Mouse (Mus musculus) lung, embryonic 14.5 days (tissue): ENCODE measurements around the gene Cd63. TPM values are rescaled to one million over a fixed set of nuclear protein-coding genes. Genes with fewer than 3 reads are reported as not detected.

Source experiments
- ATAC-seq: fragments of 200-750 bp; cut with Nextera tagmentation; 2 replicates; pipeline ENCODE4 v1.8.0; 2017; ENCODE audit warnings: mild to moderate bottlenecking, moderate TSS enrichment, moderate library complexity; ENCODE audit not compliant: insufficient read depth
- DNase-seq: peaks from one replicate; pipeline ENCODE4 v3.0.0-alpha.2; 2015
- H3K27ac ChIP-seq: fragments of 300-500 bp; sonication (generic); 2 replicates; pipeline ENCODE4 v1.5.1; 2014; ENCODE audit warnings: low read depth, mild to moderate bottlenecking, moderate library complexity
- H3K27me3 ChIP-seq: fragments of 300-500 bp; sonication (generic); 2 replicates; pipeline ENCODE4 v1.6.1; 2014; ENCODE audit warnings: low read length, control low read depth; ENCODE audit not compliant: insufficient read depth
- H3K36me3 ChIP-seq: fragments of 300-500 bp; sonication (generic); 2 replicates; pipeline ENCODE4 v1.6.1; 2014; ENCODE audit warnings: control low read depth; ENCODE audit not compliant: insufficient read depth
- H3K4me1 ChIP-seq: fragments of 300-500 bp; sonication (generic); 2 replicates; pipeline ENCODE4 v1.6.1; 2014; ENCODE audit warnings: antibody characterized with exemption, control low read depth; ENCODE audit not compliant: insufficient read depth
- H3K4me2 ChIP-seq: fragments of 300-500 bp; sonication (generic); 2 replicates; pipeline ENCODE4 v1.6.1; 2014; ENCODE audit warnings: mild to moderate bottlenecking
- H3K4me3 ChIP-seq: fragments of 300-500 bp; sonication (generic); 2 replicates; pipeline ENCODE4 v1.5.1; 2014; ENCODE audit warnings: low read depth, low read length
- H3K9ac ChIP-seq: fragments of 300-500 bp; sonication (generic); 2 replicates; pipeline ENCODE4 v1.6.1; 2014
- H3K9me3 ChIP-seq: fragments of 300-500 bp; sonication (generic); 2 replicates; pipeline ENCODE4 v1.6.1; 2016; ENCODE audit warnings: low read depth, low read length, control low read depth
- CTCF ChIP-seq: IDR thresholded peaks from 2 replicates; pipeline ENCODE4 v1.5.1; 2016; ENCODE audit warnings: antibody characterized with exemption, low read depth
- WGBS: fragments of 180-500 bp; shearing (Covaris S2); extraction: QIAGEN DNeasy Blood & Tissue Kit; methylation state at CpG from one replicate; pipeline ENCODE4 v1.1.7; 2014; 5-methylcytosine and 5-hydroxymethylcytosine counted together
- polyA plus RNA-seq: library from polyadenylated mRNA; unstranded; fragments of >200 nt; fragmentation: Nextera tagmentation; extraction: Ambion mirVana; gene quantifications from 2 replicates; pipeline ENCODE4 v1.2.1, GENCODE M21; 2014

Cd63 gene
- polyA plus RNA-seq, 1 experiment from 2014 or later: 459 TPM

DNA sequence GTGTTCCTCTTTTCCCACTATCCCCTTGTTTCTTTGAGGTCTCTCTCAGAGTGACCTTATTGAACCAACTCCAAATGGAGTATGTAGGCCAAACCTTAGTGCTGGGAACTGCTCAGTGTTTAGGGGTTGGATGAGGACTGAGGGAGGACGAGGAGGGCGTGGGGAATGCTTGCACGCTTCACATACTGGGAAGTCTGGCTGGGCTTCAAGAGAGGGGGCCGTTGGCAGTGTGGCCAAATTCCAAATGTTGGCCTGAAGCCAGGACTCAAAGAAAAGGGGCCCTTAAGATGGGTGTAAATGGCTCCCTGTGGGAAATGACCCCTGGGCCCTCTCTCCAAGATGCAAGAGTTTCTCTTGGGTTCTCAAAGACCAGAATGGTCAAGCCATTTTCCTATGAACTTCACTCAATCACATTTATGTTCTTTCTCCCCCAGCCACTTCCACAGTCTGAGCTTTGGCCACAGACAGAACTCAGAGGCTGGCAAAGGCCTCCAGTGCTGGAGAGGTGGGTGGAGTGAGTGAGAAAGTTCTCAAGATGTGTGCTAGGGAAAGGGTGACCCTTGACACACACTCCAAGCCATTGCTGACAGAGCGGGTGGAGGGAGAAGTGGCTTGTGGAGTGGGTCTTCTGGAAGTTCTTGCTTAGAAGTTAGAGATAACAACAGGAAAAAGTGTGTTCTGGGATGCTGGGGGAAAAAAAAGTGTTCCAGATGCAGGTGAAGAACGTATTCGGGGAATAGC is 29.0 kb downstream of the Cd63 start:
- Histone ChIP-seq H3K9me3 (no peaks in the 10 kb centered on the region), H3K4me1 (no peaks in the 10 kb centered on the region), H3K36me3 (no peaks in the 10 kb centered on the region), H3K9ac (no peak overlapping the region), H3K4me2 (no peak overlapping the region), H3K27ac (no peak overlapping the region), H3K4me3 (no peak overlapping the region), H3K27me3 (peaks cover 37% of the 10 kb centered on the region)
- peak; percentile 12; the same call in 1 of the 2 replicates for ATAC-seq
- WGBS: 36% methylated on average over 7 of the region's 7 CpGs
- no peak for TF ChIP-seq CTCF
- DNase-seq: peak; percentile 55

DNA sequence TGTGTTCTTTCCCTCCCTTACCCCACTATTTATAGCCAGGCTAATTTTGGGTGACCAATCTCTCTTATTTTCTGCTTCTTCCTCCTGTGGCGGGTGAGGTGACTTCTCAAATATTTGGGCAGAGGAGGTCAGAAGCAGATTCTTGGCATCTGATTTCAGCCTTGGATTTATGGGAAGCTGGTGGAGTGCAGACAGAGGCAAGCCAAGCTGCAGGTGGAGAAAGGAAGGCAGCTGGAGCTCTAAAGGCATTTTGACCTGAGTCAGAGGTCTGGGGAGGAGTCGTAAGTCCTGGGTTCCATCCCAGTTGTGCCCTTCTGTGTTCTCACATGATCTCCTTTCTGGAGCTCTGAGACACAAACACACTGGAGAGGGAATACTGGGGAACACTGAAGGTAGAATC is 30.7 kb downstream of the Cd63 start:
- H3K36me3 ChIP-seq: no peaks in the 10 kb centered on the region
- no peaks in the 10 kb centered on the region for H3K9me3 ChIP-seq
- H3K4me1 ChIP-seq: no peaks in the 10 kb centered on the region
- H3K27me3 ChIP-seq: peaks cover 48% of the 10 kb centered on the region
- no peak overlapping the region for H3K27ac ChIP-seq
- no peak overlapping the region for H3K9ac ChIP-seq
- no peak for TF ChIP-seq CTCF
- no peak overlapping the region for H3K4me2 ChIP-seq
- ATAC-seq (no peak), DNase-seq (no peak)
- H3K4me3 ChIP-seq: no peak overlapping the region
- WGBS: 47% methylated on average over 2 of the region's 2 CpGs

DNA sequence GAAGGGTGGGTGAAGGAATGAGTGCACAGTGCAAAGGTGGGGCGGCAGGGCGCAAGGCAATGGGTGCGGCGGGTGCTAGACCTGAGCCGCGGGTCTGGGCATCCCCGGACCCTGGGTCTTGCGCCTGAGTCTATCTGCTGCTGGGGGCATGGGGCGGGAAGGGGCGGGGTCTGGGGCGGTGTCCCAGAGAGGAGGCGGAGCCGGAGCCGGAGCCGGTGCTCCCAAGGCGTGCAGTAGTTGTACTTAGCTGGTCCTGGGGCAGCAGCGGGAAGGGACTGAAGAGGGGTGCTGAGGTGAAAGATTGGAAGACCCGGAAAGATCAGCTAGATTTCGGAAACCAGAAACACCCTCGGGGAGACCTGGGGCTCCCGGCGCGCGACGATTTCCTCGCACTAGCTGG is 32.8 kb downstream of the Cd63 start, which contains the start of gene Itga7:
Gene Itga7, plus strand, starts transcription at position 245 of the 400 bp plus-strand sequence.
- Histone ChIP-seq H3K9me3 (no peaks in the 10 kb centered on the region), H3K4me3 (peak within 1 kb of the TSS; percentile 41), H3K4me1 (no peaks in the 10 kb centered on the region), H3K27ac (no peak within 1 kb of the TSS), H3K27me3 (peaks cover 48% of the 10 kb centered on the region), H3K9ac (peak within 1 kb of the TSS; percentile 30), H3K36me3 (no peaks in the 10 kb centered on the region), H3K4me2 (peak within 1 kb of the TSS; percentile 72)
- no peak for TF ChIP-seq CTCF
- under 1% methylated on average over 26 of the region's 26 CpGs for WGBS
- peak; percentile 62 for DNase-seq
- peak; percentile 82 for ATAC-seq

DNA sequence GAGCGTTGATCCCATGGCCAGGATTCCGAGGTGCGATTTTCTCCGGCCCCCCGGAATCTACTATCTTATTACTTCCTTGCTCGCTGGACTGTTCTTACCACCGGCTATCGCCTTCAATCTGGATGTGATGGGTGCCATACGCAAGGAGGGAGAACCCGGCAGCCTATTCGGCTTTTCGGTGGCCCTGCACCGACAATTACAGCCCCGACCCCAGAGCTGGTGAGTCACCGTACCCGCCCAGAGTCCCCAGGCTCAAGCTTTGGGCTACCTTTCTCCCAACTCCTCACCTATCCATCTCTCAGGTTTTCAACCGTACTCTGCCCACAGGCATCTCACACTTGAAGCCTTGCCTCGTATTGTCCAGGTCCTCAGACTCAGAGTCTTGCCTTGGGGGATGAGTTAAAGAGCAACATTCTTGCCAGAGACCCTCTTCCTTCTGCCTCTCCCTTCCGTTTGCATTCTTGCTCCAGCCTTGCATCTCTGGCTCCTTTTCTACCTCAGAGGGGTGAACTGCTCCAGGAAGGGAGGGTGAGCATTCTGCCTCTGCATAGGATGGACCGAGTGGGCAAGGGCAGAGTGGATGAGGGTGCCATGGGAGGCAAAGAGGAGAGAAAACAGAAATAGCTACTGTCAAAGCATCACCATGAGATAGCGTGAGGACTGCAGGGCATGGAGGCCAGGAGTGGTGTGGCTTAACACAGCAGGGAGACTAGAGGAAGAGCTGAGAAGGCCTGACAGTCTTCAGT is 33.4 kb downstream of the Cd63 start:
- Histone ChIP-seq H3K9me3 (no peaks in the 10 kb centered on the region), H3K27ac (no peak overlapping the region), H3K36me3 (no peaks in the 10 kb centered on the region), H3K4me2 (peak overlapping the region; percentile 72), H3K4me1 (no peaks in the 10 kb centered on the region), H3K9ac (peak overlapping the region; percentile 30), H3K4me3 (peak overlapping the region; percentile 41), H3K27me3 (peaks cover 48% of the 10 kb centered on the region)
- ATAC-seq (0 out of 2 replicates have a peak, but pooled peaks have one; percentile 8), DNase-seq (no peak)
- WGBS: 5% methylated on average over 21 of the region's 21 CpGs
- TF ChIP-seq CTCF: no peak

DNA sequence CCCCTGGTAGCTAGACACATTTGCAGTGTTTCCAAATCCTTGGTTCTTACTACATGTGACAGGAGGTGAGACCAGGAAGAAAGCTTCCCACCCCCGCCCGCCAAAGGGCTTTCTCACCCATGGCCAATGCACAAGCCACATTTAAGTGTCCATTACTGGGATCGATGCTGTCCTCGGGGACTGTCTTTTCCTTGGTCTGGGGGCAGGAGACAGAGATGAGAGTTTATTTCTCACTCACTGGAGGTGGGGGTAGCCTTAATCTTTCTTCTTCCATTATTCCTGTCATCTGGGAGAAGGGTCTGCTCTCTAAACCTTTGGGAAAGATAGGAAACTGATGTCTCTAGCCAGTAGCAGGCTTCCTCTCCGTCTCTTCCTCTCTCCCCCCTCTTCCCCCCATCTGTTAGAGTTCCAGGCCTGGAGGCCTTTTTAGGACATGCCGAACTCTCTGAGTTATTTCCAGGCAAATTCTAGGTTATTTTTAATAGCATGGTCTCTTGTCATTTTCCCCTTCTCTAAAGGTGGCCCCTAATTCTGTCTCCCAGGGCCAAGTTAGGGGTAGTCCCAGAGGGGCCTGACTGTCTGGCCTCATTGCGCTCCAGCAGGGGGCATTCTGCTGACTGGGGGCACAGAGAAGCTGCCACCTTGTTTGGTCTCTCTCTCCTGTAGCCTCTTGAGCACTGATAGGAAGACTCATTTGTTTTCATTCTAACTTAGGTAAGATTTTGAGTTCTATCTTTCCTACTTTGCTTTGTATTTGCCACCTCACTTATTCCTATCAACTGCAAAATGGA is 34.4 kb downstream of the Cd63 start:
- H3K9me3 ChIP-seq: no peaks in the 10 kb centered on the region
- 0 out of 2 replicates have a peak overlapping the region, but pooled peaks have one; percentile 1 for H3K4me2 ChIP-seq
- 61% methylated on average over 7 of the region's 7 CpGs for WGBS
- no peak overlapping the region for H3K4me3 ChIP-seq
- DNase-seq: no peak
- peak; percentile 18; the same call in 1 of the 2 replicates for TF ChIP-seq CTCF
- no peak overlapping the region for H3K9ac ChIP-seq
- H3K27ac ChIP-seq: no peak overlapping the region
- no peak for ATAC-seq
- peaks cover 48% of the 10 kb centered on the region for H3K27me3 ChIP-seq
- no peaks in the 10 kb centered on the region for H3K36me3 ChIP-seq
- H3K4me1 ChIP-seq: no peaks in the 10 kb centered on the region

DNA sequence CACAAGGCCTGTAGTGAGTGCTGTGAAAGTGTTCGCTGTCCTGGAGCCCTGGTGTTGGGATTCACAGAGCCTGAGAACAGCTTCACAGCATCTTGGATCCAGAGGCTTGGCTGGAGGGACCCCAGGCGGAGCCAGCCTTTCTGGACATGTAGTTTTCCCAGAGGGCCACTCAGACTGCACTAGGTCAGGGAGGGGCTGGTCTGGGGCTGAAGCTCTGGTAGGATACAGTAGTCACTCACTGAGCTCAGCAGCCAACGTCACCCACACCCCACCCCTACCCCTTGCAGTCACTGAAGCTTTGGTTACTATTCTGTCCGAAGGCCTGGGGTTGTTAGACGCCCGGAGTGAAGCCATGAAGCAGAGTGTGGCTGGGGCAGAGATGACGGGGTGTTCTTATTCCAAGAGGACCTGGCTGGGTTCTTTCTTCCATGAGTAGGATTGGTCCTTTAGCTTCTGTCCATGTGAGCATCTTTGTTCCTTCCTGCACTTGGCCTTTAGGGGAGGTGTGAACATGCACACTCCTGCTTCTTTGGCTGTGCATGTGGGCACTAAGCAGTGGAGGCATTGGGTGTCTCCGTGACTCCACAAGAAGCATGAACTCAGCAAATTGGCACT is 35.1 kb downstream of the Cd63 start:
- no peaks in the 10 kb centered on the region for H3K9me3 ChIP-seq
- H3K9ac ChIP-seq: no peak overlapping the region
- no peak overlapping the region for H3K4me3 ChIP-seq
- TF ChIP-seq CTCF: no peak
- no peak for ATAC-seq
- H3K36me3 ChIP-seq: no peaks in the 10 kb centered on the region
- WGBS: 70% methylated on average over 8 of the region's 8 CpGs
- H3K27me3 ChIP-seq: peaks cover 48% of the 10 kb centered on the region
- H3K4me1 ChIP-seq: no peaks in the 10 kb centered on the region
- DNase-seq: no peak
- no peak overlapping the region for H3K4me2 ChIP-seq
- no peak overlapping the region for H3K27ac ChIP-seq
